Mouse (Mus musculus) neural tube, embryonic 12.5 days (tissue): Measurements from ENCODE around the gene Kcnq1. TPM values are rescaled to one million over a fixed set of nuclear protein-coding genes. Genes with fewer than 3 reads are reported as not detected.
A peak's percentile ranks its signal among the peaks of the same experiment; 100 is the strongest.

Experiments
- ATAC-seq: fragments of 200-750 bp; cut with Nextera tagmentation; 2 replicates; pipeline ENCODE4 v1.8.0; 2017; ENCODE audit warnings: low read depth, mild to moderate bottlenecking, moderate TSS enrichment, moderate library complexity; ENCODE audit not compliant: low FRiP score
- H3K27ac ChIP-seq: fragments of 300-500 bp; sonication (generic); 2 replicates; pipeline ENCODE4 v1.5.1; 2016
- H3K27me3 ChIP-seq: fragments of 300-500 bp; sonication (generic); replicated peaks from 2 replicates; pipeline ENCODE4 v1.6.1; 2016; ENCODE audit warnings: mild to moderate bottlenecking
- H3K36me3 ChIP-seq: fragments of 300-500 bp; sonication (generic); 2 replicates; pipeline ENCODE4 v1.6.1; 2016; ENCODE audit warnings: mild to moderate bottlenecking
- H3K4me1 ChIP-seq: fragments of 300-500 bp; sonication (generic); 2 replicates; pipeline ENCODE4 v1.6.1; 2016
- H3K4me2 ChIP-seq: fragments of 300-500 bp; sonication (generic); replicated peaks from 2 replicates; pipeline ENCODE4 v1.6.1; 2016; ENCODE audit warnings: mild to moderate bottlenecking
- H3K4me3 ChIP-seq: fragments of 300-500 bp; sonication (generic); 2 replicates; pipeline ENCODE4 v1.5.1; 2016
- H3K9ac ChIP-seq: fragments of 300-500 bp; sonication (generic); 2 replicates; pipeline ENCODE4 v1.6.1; 2016; ENCODE audit warnings: mild to moderate bottlenecking
- H3K9me3 ChIP-seq: fragments of 300-500 bp; sonication (generic); 2 replicates; pipeline ENCODE4 v1.6.1; 2016; ENCODE audit warnings: mild to moderate bottlenecking
- WGBS: fragments of 180-500 bp; shearing (Covaris S2); methylation state at CpG from one replicate; pipeline ENCODE4 v1.1.7; 2016; 5-methylcytosine and 5-hydroxymethylcytosine counted together
- polyA plus RNA-seq: library from polyadenylated mRNA; unstranded; fragments of >200 nt; fragmentation: Nextera tagmentation; extraction: Ambion mirVana; gene quantifications from 2 replicates; pipeline ENCODE4 v1.2.1, GENCODE M21; 2016

The Kcnq1 gene
- polyA plus RNA-seq: 0.99 and 2.0 TPM in 2 replicates

DNA sequence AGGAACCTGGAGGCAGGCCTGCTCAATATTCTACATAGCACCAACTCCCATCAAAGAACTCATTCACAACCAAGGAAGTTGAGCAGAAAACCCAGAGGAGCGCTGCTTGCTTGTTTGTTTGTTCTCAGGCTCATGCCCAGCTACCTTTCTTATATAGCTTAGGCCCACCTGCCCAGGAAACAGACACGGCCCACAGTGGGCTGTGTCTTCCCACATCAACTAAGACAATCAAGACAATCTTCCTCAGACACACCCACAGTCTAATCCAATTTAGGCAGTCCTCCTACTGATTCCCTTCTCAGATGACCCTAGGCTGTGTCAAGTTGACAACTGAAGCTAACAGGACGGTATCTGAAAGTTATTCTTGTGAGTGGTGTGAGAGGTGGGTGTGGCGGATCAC is at the start of gene Kcnq1:
Gene Kcnq1, plus strand, starts transcription at position 301 of the 400 bp plus-strand sequence.
- WGBS: 67% methylated on average over 4 of the region's 4 CpGs
- Histone ChIP-seq H3K9me3 (no peaks in the 10 kb centered on the region), H3K4me3 (peak within 1 kb of the TSS; percentile 21), H3K27ac (no peak within 1 kb of the TSS), H3K4me2 (peak within 1 kb of the TSS; percentile 58), H3K4me1 (peaks cover 8% of the 10 kb centered on the region), H3K9ac (no peak within 1 kb of the TSS), H3K27me3 (peaks cover 43% of the 10 kb centered on the region), H3K36me3 (no peaks in the 10 kb centered on the region)
- ATAC-seq: no peak

DNA sequence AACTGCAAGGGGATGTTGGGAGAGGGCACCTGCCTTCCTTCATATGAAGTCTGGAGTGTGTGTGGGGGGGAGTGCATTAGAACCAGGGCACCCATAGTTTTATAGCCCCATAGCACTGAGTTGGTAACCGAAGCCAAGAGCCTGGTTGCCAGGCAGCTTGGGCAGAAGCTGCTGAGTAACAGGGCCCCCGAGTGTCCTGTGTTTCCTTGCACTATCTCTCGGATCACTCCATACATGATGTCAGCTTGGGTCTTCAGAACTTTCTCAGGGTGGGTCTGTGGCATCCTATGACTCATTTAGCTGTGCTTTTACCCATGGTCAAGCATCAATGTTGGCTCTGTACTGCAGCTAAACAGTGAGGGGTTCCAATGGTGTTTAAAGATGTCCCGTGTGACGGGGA is 49.1 kb upstream of the Kcnq1 start:
- Histone ChIP-seq H3K4me2 (no peak overlapping the region), H3K4me1 (peaks cover 40% of the 10 kb centered on the region), H3K27me3 (no peaks in the 10 kb centered on the region), H3K4me3 (no peak overlapping the region), H3K36me3 (peaks cover 12% of the 10 kb centered on the region), H3K27ac (no peak overlapping the region), H3K9ac (no peak overlapping the region), H3K9me3 (no peaks in the 10 kb centered on the region)
- 89% methylated on average over 5 of the region's 5 CpGs for WGBS
- ATAC-seq: no peak

DNA sequence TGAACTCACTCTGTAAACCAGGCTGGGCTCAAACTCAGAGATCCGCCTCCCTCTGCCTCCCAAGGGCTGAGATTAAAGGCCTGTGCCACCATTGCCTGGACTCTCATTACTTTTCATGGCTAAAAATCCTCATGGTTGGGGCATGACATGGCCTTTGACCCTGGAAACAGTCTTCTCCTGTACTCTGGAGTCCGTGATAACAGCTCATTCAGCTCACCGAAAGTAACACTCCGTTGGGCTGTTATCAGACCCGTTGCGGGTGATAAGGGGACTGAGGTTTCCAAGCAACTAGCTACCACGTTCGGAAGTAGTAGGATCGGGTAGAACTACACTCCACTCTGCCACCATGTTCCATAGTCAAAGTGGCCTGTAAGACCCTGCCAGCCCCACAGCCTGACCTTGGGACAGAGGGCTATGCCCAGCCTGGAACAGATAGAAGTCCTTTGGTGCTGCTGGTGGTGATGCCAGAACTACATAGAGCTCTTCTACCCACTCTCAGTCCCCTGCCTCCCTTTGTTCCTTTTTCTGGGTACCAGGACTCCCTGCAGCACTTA is 48.4 kb upstream of the Kcnq1 start:
- no peak overlapping the region for H3K27ac ChIP-seq
- ATAC-seq: no peak
- H3K4me2 ChIP-seq: no peak overlapping the region
- no peaks in the 10 kb centered on the region for H3K27me3 ChIP-seq
- H3K9me3 ChIP-seq: no peaks in the 10 kb centered on the region
- H3K9ac ChIP-seq: no peak overlapping the region
- H3K36me3 ChIP-seq: peaks cover 18% of the 10 kb centered on the region
- 86% methylated on average over 9 of the region's 9 CpGs for WGBS
- no peak overlapping the region for H3K4me3 ChIP-seq
- peaks cover 40% of the 10 kb centered on the region for H3K4me1 ChIP-seq

DNA sequence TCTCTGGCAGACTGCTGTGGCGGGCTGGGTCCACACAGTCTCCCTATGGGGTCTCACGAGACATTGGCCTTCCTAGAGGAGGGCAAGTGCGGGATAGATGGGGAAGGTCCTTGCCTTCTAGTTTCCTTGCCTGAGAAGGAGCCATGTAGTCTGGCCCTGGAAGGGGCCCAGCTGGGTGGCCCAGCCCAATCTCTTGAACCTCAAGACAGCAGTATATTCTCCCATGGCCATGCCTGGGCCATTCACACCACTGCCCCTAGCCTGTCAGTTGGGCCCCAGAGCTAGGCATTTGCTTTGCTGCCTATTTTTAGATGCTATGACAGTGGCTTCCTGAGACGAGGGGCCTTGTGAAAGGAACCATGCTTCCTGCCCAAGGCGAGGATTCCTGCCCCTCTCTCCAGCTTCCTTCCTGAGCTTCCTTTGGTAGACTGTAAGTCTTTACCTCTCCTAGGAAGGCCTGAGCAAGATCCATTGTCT is 47.9 kb upstream of the Kcnq1 start:
- WGBS: 86% methylated on average over 5 of the region's 5 CpGs
- Histone ChIP-seq H3K4me3 (no peak overlapping the region), H3K9me3 (no peaks in the 10 kb centered on the region), H3K4me1 (peaks cover 39% of the 10 kb centered on the region), H3K4me2 (no peak overlapping the region), H3K27me3 (no peaks in the 10 kb centered on the region), H3K36me3 (peaks cover 23% of the 10 kb centered on the region), H3K9ac (no peak overlapping the region), H3K27ac (no peak overlapping the region)
- no peak for ATAC-seq

DNA sequence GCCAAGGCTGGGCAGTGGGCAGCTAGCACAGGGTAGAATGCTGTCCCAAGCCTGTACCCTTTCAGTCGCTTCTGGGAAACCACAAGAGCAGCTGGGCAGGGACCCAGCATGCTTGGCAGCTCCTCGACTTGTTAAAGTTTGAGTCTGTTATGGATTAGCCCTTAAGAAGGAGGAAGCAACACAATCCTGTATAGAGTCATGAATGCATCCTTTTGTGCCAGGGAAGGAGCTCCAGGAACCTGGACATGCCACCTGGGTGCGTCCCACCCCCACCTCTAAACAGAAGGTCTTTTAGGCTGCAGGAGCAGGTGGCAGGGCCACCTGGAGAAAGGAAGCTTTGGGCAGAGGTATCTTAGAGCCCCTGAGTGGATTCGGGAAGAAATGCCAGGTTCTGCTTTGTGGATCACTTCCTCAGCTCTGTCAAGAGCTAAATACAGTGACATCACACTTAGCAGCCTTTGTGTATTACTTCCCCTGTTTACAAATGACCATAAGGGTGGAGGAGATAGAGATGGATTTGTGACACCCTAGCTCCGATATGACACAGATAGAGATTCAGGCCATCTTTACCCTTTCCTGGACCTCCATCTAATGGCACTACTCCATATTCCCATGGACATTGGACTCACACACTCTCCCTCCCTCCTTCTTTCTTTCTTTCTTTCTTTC is 46.8 kb upstream of the Kcnq1 start:
- H3K4me3 ChIP-seq: no peak overlapping the region
- H3K4me1 ChIP-seq: peaks cover 29% of the 10 kb centered on the region
- H3K27ac ChIP-seq: 0 out of 2 replicates have a peak overlapping the region, but pooled peaks have one; percentile 5

DNA sequence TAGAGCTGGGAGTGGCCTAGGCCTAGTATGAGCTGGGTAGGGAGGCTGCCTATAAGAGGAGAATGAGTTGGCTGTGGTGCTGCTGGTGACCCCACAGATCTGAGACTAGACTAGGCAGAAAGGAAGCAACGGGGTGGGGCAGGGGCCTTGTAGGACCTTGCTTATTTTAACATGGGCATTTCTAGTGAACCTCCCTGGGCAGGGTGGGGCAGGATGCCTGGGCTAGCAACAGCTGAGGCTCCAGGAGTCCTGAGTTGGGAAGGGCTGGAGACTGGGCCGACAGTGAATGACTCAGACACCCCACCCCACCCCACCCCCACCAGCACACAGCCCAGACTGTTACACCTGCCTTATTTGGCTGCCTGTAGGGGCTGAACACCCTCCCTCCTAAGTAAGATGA is 43.5 kb upstream of the Kcnq1 start:
- no peak overlapping the region for H3K4me2 ChIP-seq
- H3K9ac ChIP-seq: no peak overlapping the region
- H3K4me1 ChIP-seq: 0 out of 2 replicates have a peak, but pooled peaks cover 10% of the 10 kb centered on the region
- H3K9me3 ChIP-seq: no peaks in the 10 kb centered on the region
- ATAC-seq: no peak
- H3K27me3 ChIP-seq: no peaks in the 10 kb centered on the region
- no peak overlapping the region for H3K4me3 ChIP-seq
- peaks cover 57% of the 10 kb centered on the region for H3K36me3 ChIP-seq
- WGBS: 84% methylated on average over 2 of the region's 2 CpGs
- no peak overlapping the region for H3K27ac ChIP-seq

More for the DNA sequence above, 46.8 kb upstream of the Kcnq1 start:
- H3K9me3 ChIP-seq: no peaks in the 10 kb centered on the region
- no peaks in the 10 kb centered on the region for H3K27me3 ChIP-seq
- H3K9ac ChIP-seq: no peak overlapping the region
- H3K36me3 ChIP-seq: peaks cover 34% of the 10 kb centered on the region
- H3K4me2 ChIP-seq: no peak overlapping the region
- no peak for ATAC-seq
- 89% methylated on average over 5 of the region's 5 CpGs for WGBS

DNA sequence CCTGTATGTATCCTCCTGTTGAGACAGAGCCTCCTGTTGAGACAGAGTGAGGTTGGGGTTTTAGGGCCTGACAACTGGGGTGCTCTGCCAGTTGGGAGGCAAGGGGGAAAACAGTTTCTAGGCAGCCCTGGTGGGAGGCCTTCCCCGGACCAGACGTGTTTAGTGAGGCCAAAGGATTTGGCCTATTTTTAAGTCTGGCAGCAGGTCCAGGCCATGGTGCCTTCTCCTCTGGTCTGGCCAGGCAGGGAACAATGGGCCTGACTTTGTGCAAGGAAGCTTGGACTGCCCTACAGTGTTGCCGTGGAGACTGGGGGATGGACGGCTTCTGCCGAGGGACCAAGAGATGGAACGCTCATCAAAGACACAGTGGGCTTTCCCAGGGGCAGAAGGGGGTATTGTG is 41.9 kb upstream of the Kcnq1 start:
- ATAC-seq: no peak
- H3K9ac ChIP-seq: 0 out of 2 replicates have a peak overlapping the region, but pooled peaks have one; percentile 13
- H3K4me1 ChIP-seq: peaks cover 14% of the 10 kb centered on the region
- H3K9me3 ChIP-seq: no peaks in the 10 kb centered on the region
- 44% methylated on average over 6 of the region's 6 CpGs for WGBS
- no peaks in the 10 kb centered on the region for H3K27me3 ChIP-seq
- H3K4me3 ChIP-seq: no peak overlapping the region
- no peak overlapping the region for H3K4me2 ChIP-seq
- H3K36me3 ChIP-seq: peaks cover 57% of the 10 kb centered on the region
- H3K27ac ChIP-seq: no peak overlapping the region

DNA sequence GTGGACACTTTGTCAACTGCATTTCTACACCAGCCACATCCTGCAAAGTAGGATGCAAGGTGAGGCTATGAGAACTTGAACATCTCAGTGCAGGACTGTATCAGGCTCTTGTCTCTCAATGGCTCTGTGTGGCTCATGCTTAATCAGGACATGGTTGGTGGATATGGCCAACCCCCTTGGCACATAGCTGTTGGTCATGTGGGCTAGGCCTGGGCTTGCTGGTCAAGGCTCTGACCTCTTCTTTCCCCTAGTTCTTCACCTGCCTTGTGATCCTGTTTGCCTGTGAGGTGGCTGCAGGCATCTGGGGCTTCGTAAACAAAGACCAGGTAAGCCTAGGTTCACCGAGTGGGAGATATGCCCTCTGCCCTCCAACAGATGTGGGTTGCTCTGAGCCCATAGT is 40.5 kb upstream of the Kcnq1 start:
- H3K4me2 ChIP-seq: no peak overlapping the region
- H3K27ac ChIP-seq: no peak overlapping the region
- no peaks in the 10 kb centered on the region for H3K27me3 ChIP-seq
- H3K9ac ChIP-seq: no peak overlapping the region
- peaks cover 23% of the 10 kb centered on the region for H3K4me1 ChIP-seq
- no peak overlapping the region for H3K4me3 ChIP-seq
- no peak for ATAC-seq
- 93% methylated on average over 2 of the region's 2 CpGs for WGBS
- no peaks in the 10 kb centered on the region for H3K9me3 ChIP-seq
- H3K36me3 ChIP-seq: peaks cover 57% of the 10 kb centered on the region

DNA sequence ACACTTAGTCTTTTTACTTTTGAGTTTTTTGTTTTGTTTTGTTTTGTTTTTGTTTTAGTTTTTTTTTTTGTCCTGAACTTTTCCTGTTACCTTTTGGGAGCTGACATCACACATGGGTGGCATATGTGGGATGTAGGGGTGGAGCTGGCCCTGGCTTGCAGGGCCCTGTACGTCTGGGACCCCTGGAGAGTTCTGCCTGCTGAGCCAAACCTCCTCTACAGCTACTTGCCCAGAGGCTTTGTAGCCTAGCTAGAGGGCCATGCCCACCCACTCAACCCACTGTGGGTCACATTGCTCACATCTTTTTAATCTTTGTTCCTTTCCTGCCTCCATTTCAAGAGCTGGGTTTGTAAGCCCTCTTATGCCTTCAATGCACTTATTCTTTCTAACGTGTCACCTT is 38.7 kb upstream of the Kcnq1 start:
- H3K4me2 ChIP-seq: peak overlapping the region; percentile 99; the same call in 1 of the 2 replicates
- H3K9ac ChIP-seq: no peak overlapping the region

DNA sequence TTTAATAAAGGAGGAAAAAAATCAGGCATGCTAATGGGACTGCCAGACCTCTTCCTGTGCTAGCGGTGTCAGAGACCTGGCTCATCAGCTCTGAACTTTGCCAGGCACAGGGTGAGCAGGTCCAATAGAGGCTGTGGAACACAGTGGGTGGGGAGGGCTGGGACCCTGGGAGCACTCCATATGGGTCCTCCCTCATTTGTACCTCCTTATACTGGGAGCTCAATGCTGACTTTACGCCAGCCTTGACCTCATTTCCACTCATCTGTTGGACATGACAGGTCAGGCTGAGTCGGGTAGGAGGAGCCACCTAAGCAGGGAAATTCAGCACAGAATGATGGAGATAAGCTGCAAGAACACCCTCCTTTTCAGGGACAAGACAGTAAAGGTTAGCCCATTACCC is 38.3 kb upstream of the Kcnq1 start:
- H3K27me3 ChIP-seq: no peaks in the 10 kb centered on the region
- no peak for ATAC-seq
- peaks cover 43% of the 10 kb centered on the region for H3K36me3 ChIP-seq
- no peaks in the 10 kb centered on the region for H3K9me3 ChIP-seq
- peak overlapping the region; percentile 54 for H3K9ac ChIP-seq
- peak overlapping the region; percentile 99 for H3K4me2 ChIP-seq
- peak overlapping the region; percentile 84 for H3K4me3 ChIP-seq
- H3K4me1 ChIP-seq: peaks cover 31% of the 10 kb centered on the region
- H3K27ac ChIP-seq: peak overlapping the region; percentile 93
- 81% methylated on average over 3 of the region's 3 CpGs for WGBS

More for the DNA sequence above, 38.7 kb upstream of the Kcnq1 start:
- Histone ChIP-seq H3K4me1 (peaks cover 31% of the 10 kb centered on the region), H3K9me3 (no peaks in the 10 kb centered on the region), H3K4me3 (no peak overlapping the region), H3K36me3 (peaks cover 47% of the 10 kb centered on the region), H3K27ac (no peak overlapping the region; the same call in 1 of the 2 replicates), H3K27me3 (no peaks in the 10 kb centered on the region)
- no peak for ATAC-seq
- WGBS: 66% methylated on average over 2 of the region's 2 CpGs

DNA sequence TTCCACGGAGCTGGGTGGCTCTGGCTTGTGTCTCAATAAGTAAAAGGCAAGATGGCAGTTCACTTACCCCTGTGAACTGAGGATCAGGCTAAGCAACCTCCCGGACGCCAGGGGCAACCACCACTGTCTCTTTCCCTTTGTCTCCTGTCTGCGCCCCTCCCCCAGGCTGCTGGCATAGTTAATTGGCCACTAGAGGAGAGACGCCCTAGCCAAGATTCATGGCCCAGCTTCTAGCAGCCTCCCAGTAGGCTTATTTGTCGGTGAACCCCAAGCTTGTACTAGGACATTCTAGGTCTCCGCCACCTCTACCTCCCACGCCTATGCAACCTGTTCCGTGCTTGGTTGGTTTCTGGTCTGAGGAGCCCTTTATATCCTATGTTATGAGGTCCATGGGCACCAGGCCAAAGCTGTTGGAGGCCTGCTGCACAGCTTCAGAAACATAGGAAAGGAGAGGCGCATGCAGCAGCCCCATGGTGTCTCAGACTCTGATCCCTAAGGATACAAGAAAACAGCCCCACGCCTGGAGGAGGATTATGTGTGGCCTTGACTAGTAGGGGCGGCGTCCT is 37.8 kb upstream of the Kcnq1 start:
- H3K4me2 ChIP-seq: peak overlapping the region; percentile 99
- peaks cover 31% of the 10 kb centered on the region for H3K4me1 ChIP-seq
- H3K9ac ChIP-seq: peak overlapping the region; percentile 54
- H3K27me3 ChIP-seq: no peaks in the 10 kb centered on the region
- H3K27ac ChIP-seq: peak overlapping the region; percentile 93
- 38% methylated on average over 13 of the region's 13 CpGs for WGBS
- peak; percentile 10 for ATAC-seq
- H3K9me3 ChIP-seq: no peaks in the 10 kb centered on the region
- peaks cover 38% of the 10 kb centered on the region for H3K36me3 ChIP-seq
- H3K4me3 ChIP-seq: peak overlapping the region; percentile 84

DNA sequence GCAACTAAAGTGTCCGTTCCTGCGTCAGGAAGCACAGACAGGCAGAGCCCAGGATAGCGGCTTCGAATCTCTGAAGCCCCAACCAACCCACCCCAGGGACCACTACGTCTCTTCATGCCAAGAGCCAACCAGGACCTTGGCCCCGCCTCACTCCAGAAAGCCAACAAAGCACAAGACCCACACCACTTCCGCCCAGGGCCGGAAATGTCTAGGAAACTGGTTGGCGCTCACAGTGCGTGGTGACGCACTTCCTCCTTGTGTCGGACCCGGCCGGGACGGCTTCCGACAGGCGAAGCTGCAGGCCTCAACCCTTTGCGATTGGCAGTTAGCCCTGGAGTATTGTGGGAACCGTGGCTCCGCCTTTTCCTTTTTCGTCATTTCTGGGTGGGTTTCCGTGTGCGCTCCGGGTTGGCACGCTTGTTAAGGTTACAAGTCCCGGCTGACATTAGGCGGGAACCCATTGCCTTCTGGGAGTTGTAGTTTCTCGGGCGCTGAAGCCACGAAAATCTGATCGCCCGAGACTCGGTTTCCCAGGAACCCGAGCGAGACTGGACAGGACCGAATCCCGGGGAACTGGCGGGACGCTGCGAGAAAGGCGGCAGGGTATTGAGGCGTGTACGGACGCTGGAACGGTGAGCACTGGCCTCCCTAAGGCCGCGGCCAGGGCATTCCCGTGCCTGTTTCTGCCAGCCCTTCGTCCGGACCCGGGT is 37.1 kb upstream of the Kcnq1 start, which contains the start of gene Tssc4:
Gene Tssc4, plus strand, starts transcription at position 368 of the 710 bp plus-strand sequence.
- peak within 1 kb of the TSS; percentile 88 for H3K9ac ChIP-seq
- no peaks in the 10 kb centered on the region for H3K27me3 ChIP-seq
- H3K4me3 ChIP-seq: peak within 1 kb of the TSS; percentile 84
- H3K4me2 ChIP-seq: peak within 1 kb of the TSS; percentile 99
- H3K36me3 ChIP-seq: peaks cover 31% of the 10 kb centered on the region
- peak within 1 kb of the TSS; percentile 93 for H3K27ac ChIP-seq
- ATAC-seq: peak; percentile 97
- H3K4me1 ChIP-seq: peaks cover 31% of the 10 kb centered on the region
- WGBS: under 1% methylated on average over 51 of the region's 51 CpGs
- no peaks in the 10 kb centered on the region for H3K9me3 ChIP-seq
